Mouse (Mus musculus) G1E-ER4 (cell line): ENCODE results near the gene Snf8. TPM values are rescaled to one million over a fixed set of nuclear protein-coding genes. Genes with fewer than 3 reads are reported as not detected.

Source experiments
- GATA1 ChIP-seq: IDR thresholded peaks from one replicate; pipeline ENCODE4 v1.8.0; 2012; ENCODE audit warnings: low read length, inconsistent platforms
- polyA plus RNA-seq: library from polyadenylated mRNA; stranded (reverse); fragments of >175 nt; gene quantifications from 2 replicates; pipeline ENCODE4 v1.2.3, GENCODE M21; 2012

Snf8 gene
- polyA plus RNA-seq, 1 experiment: 177 TPM

GRCm38 (mm10) chr11:96047469-96048373 lies 13.0 kb downstream of the Snf8 start:
- TF ChIP-seq GATA1: no peak

DNA sequence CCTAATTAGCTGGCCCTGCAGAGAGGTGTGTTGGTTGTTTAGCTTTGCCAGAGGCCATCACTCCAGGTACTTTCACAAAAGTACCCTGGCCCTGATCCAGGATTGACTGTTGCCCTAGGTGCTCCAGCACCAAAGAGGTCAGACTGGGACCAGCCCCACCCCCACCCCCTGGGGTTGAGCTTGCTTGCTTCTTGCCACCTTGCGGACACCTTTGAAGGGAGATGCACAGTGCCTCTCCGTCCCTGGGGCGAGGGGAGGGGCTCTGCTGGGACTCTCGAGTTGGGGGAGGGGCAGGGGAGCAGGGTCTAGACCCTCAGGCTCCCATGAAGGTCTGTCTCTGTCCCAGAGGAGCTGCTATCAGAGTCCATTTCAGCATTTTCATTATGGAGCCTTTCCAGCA lies 15.3 kb downstream of the Snf8 start:
- TF ChIP-seq GATA1: no peak

GRCm38 (mm10) chr11:96050854-96051253 lies 16.2 kb downstream of the Snf8 start:
- no peak for TF ChIP-seq GATA1

- no peak for TF ChIP-seq GATA1
Measured at GRCm38 (mm10) chr11:96058309-96058708, 23.6 kb downstream of the Snf8 start.

- no peak for TF ChIP-seq GATA1
Measured at GRCm38 (mm10) chr11:96064521-96065214, 30.0 kb downstream of the Snf8 start.

DNA sequence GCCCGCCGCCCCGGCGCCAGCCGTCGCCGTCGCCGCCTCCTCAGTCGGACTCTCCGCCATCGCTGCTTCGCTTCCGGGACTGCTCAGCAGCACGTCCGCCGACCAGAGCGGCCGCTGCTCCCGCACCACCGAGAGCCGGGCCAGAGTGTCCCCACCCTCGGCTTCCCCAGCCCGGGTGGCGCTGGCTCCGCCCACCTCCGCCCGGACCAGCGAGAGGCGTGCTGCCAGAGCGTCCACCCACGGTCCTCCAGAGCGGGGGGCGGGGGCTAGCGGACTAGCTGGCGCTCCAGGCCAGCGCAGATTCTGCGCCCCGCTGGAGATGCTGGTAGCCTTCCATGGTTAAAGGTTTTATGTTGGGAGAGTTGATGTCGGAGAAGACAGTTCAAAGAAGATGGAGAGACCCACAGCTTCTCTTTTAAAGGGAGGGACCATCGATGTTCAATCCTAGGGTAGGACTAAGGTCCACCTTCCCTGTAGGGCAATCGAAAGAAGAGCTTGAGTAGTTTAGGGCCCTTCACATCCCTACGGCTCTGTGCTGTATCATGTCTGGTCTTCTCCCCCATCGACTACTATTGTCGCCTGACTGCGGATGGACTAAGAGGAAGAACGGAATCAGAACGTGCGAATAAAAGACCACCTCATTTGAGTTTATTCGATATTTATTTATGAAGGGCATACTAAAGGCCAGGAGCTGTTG lies 30.7 kb downstream of the Snf8 start, which contains the start of gene Ube2z:
Ube2z (minus strand) TSS at position 174 of the 697 bp plus-strand sequence.
- no peak for TF ChIP-seq GATA1

GRCm38 (mm10) chr11:96068231-96068630 lies 33.5 kb downstream of the Snf8 start:
- no peak for TF ChIP-seq GATA1

GRCm38 (mm10) chr11:96070353-96070752 lies 35.7 kb downstream of the Snf8 start:
- no peak for TF ChIP-seq GATA1

- no peak for TF ChIP-seq GATA1
Measured at GRCm38 (mm10) chr11:96071013-96071412, 36.3 kb downstream of the Snf8 start.

- TF ChIP-seq GATA1: no peak
Measured at GRCm38 (mm10) chr11:96073295-96073993, 38.8 kb downstream of the Snf8 start.

DNA sequence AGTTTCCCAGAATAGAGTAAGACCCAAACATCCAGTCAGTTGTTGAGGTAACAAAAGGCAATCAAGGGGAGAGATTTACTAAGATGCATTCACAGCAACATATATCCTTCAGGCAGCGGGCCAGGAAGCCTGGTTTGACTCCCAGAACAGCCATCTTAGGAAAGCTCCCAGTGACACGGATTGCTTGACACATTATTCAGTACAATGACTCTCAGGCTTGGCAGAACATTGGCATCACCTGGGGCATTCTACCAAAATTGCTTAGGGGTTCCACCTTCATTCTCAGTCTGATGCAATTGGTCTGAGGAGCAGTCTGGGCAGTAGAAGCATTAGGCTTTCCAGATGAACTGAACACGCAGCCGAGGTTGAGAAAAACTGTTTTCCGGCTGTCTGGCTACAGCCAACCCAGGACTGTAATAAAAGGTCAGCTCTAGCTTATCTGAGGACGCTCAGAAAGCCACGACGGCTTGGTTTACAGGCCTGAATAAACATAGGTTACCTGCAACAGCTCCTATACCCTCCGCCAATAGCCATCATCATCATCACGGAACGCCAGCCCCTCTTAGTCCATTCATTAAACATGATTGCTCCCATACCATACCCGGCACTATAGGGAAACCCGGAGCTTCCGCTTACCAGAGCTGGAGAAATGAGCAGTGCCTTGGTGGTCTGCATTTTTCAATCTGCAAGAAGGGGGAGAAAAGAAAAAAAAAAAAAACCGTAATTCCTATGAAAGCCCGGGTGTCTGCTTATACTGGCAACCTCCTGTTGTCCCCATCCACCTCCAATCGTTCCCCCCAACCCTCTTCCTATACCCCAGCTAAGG lies 39.9 kb downstream of the Snf8 start:
- no peak for TF ChIP-seq GATA1

DNA sequence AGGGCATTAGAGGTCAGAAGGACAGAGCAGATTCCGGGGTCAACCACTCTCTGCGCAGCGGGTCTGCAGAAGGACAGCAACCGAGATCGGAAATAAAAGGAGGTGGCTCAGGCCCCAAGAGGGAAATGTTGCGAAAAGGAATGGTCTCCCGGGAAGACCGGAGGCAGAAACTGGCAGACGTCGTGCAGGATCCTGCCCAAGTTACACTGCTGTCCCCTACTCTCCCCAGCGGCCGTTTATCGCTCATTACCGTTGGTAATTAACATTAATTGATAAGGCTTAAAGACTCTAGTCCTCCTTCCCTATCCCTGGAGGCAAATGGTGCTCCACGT lies 40.5 kb downstream of the Snf8 start:
- no peak for TF ChIP-seq GATA1

DNA sequence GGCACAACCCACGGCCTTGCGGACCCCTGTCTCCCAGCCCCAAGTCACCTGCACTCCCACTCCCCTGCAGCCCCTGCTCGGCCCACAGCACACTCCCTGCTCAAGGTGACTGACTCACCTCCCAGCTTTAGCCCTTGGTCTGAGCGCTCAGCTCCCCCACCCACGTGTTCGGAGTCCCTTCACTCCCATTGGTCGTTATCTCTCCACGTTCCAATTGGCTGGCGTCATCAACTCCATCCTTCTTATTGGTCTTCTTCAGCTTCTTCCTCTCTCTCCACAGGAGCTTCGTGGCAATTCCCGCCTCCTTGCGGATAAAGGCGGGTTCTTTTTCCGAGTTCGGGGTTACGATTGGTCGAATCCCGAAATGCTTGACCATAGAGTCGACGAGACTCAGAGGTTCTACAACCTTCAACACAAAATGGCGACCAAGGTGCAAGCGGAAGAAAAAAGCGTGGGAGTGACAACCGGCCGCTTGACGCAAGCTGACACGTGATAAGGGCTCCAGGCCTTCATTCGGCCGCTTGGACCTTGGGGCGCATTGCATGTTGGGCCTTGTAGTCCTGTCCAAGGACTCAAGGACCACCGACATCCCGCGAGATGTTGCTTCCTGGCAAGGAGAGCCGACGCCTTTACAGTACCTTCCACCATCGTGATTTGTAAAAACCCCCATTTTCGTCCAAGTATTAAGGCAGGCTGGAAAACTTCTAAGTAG lies 41.0 kb downstream of the Snf8 start, which contains the start of gene Atp5g1:
Atp5g1 (minus strand) TSS at position 162 of the 712 bp plus-strand sequence.
- no peak for TF ChIP-seq GATA1
